Mouse (Mus musculus) stomach, embryonic 15.5 days (tissue): Measurements from ENCODE around the gene Mapk7. TPM values are rescaled to one million over a fixed set of nuclear protein-coding genes. Genes with fewer than 3 reads are reported as not detected.

Source experiments
- ATAC-seq: fragments of 200-750 bp; cut with Nextera tagmentation; 2 replicates; pipeline ENCODE4 v1.8.0; 2017; ENCODE audit warnings: low read depth, moderate number of reproducible peaks, moderate TSS enrichment; ENCODE audit not compliant: insufficient read depth, low FRiP score
- H3K27ac ChIP-seq: fragments of 300-500 bp; sonication (generic); 2 replicates; pipeline ENCODE4 v1.5.1; 2015; ENCODE audit warnings: mild to moderate bottlenecking, inconsistent platforms
- H3K27me3 ChIP-seq: fragments of 300-500 bp; sonication (generic); replicated peaks from 2 replicates; pipeline ENCODE4 v1.6.1; 2015; ENCODE audit warnings: inconsistent platforms
- H3K36me3 ChIP-seq: fragments of 300-500 bp; sonication (generic); 2 replicates; pipeline ENCODE4 v1.6.1; 2015; ENCODE audit warnings: inconsistent platforms
- H3K4me1 ChIP-seq: fragments of 300-500 bp; sonication (generic); 2 replicates; pipeline ENCODE4 v1.6.1; 2015; ENCODE audit warnings: inconsistent platforms
- H3K4me2 ChIP-seq: fragments of 300-500 bp; sonication (generic); 2 replicates; pipeline ENCODE4 v1.6.1; 2015; ENCODE audit warnings: mild to moderate bottlenecking, inconsistent platforms
- H3K4me3 ChIP-seq: fragments of 300-500 bp; sonication (generic); replicated peaks from 2 replicates; pipeline ENCODE4 v1.5.1; 2015; ENCODE audit warnings: inconsistent platforms
- H3K9ac ChIP-seq: fragments of 300-500 bp; sonication (generic); 2 replicates; pipeline ENCODE4 v1.6.1; 2015; ENCODE audit warnings: inconsistent platforms
- H3K9me3 ChIP-seq: fragments of 300-500 bp; sonication (generic); 2 replicates; pipeline ENCODE4 v1.6.1; 2016; ENCODE audit warnings: inconsistent platforms
- WGBS: fragments of 180-500 bp; shearing (Covaris S2); methylation state at CpG from one replicate; pipeline ENCODE4 v1.1.7; 2015; 5-methylcytosine and 5-hydroxymethylcytosine counted together
- polyA plus RNA-seq: library from polyadenylated mRNA; unstranded; fragments of >200 nt; fragmentation: Nextera tagmentation; extraction: Ambion mirVana; gene quantifications from 2 replicates; pipeline ENCODE4 v1.2.1, GENCODE M21; 2015

Mapk7 gene
- polyA plus RNA-seq, 1 experiment from 2014 or later = 47.1 TPM

DNA sequence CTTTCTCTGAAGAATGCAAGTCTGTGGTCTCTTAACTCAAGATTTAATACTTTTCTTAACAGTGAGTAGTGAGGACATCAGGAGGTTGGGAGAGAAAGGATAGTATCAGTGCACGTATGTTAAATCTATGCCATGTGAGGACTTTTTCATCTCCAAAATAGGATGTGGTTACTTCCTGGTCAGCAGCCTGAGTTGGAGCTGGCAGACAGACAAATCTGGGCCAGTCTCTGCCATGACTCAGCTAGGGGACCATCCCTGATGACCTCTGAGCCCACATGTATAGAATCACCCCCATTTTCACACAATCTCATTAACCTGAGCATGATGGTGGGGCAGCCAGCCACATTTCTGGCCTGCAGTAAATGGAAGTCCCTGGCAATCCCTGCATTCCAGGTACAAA lies 23.8 kb upstream of the Mapk7 start:
- 86% methylated on average over 1 of the region's 1 CpGs for WGBS
- ATAC-seq = no peak
- no peaks in the 10 kb centered on the region for H3K4me1 ChIP-seq
- no peak overlapping the region for H3K9ac ChIP-seq
- no peaks in the 10 kb centered on the region for H3K27me3 ChIP-seq
- H3K4me2 ChIP-seq = no peak overlapping the region
- no peaks in the 10 kb centered on the region for H3K9me3 ChIP-seq
- no peak overlapping the region for H3K4me3 ChIP-seq
- H3K27ac ChIP-seq = no peak overlapping the region
- H3K36me3 ChIP-seq = peaks cover 11% of the 10 kb centered on the region

DNA sequence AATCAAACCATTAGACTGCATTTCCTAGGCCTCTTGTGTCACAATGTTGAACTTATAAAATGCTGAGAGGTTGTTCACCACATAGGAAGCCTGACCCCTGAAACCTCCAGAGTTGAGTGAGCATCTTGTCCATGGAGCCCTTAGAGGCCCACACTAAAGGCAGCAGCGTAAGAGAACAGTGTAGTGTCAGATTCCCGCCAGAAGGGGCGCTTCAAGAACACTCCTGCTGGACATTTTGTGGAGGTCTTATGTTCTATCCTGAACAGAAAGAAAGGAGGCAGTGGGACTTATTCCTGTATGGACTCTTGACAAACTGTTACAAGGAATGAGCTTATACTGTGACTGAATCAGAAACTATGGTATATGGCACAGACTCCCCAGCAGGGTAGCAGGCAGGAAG lies 20.7 kb upstream of the Mapk7 start:
- no peak overlapping the region for H3K4me3 ChIP-seq
- no peak overlapping the region for H3K27ac ChIP-seq
- H3K9ac ChIP-seq = no peak overlapping the region
- ATAC-seq = no peak
- peaks cover 11% of the 10 kb centered on the region for H3K36me3 ChIP-seq
- no peaks in the 10 kb centered on the region for H3K27me3 ChIP-seq
- no peak overlapping the region for H3K4me2 ChIP-seq
- H3K4me1 ChIP-seq = no peaks in the 10 kb centered on the region
- H3K9me3 ChIP-seq = no peaks in the 10 kb centered on the region
- 49% methylated on average over 3 of the region's 3 CpGs for WGBS

DNA sequence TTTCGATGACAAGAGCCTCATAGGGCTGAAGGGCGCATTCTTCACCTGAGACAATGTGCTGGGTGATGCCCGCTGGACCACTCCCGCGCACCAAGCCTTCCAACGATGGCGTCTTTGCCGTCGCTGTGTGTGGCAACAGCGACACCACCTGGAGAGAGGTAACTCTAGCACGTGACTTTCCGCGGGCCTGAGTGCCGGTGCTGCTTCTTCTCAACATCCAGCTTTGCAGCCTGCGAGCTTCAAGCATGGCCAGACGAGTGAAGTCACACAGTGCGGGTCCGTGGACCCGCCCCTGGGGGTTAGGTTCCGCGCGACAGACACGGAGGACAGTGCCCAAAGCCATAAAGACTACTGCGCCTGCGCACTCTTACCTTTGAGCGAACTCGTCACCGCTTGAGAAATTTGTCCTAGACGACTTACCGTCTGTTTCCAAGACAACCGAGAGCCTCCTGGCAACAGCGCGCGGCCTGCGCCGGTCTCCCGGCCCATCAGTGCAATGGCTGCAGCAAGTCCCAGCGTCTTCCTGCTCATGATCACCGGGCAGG lies 10.6 kb upstream of the Mapk7 start, which contains the start of gene B9d1:
B9d1 (plus strand) TSS at position 432 of the 545 bp plus-strand sequence.
- H3K27ac ChIP-seq = peak within 1 kb of the TSS; percentile 82; the same call in 1 of the 2 replicates
- H3K27me3 ChIP-seq = no peaks in the 10 kb centered on the region
- H3K9me3 ChIP-seq = no peaks in the 10 kb centered on the region
- H3K9ac ChIP-seq = peak within 1 kb of the TSS; percentile 26; the same call in 1 of the 2 replicates
- H3K4me3 ChIP-seq = peak within 1 kb of the TSS; percentile 62
- no peaks in the 10 kb centered on the region for H3K36me3 ChIP-seq
- peak within 1 kb of the TSS; percentile 76 for H3K4me2 ChIP-seq
- ATAC-seq = peak; percentile 87
- WGBS = under 1% methylated on average over 39 of the region's 39 CpGs
- H3K4me1 ChIP-seq = peaks cover 9% of the 10 kb centered on the region

DNA sequence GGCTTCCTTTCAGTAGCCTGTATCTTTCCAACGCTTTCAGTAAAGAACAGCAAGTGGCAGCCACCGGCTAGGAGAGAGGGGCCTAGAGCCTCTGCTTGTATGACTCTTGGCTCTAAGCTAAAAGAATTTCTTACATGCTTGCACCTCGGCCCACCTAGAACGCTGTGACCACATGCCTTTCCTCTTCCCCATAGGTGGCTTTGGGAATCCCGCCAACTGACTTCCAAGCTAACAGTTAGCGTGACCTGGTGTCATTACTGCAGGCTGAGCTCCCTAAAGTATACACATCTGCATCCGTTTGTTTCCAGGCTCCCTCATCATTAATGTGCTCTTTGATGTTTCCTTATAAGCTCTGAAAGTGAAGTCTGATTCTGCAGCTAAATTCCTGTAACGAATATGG lies 9.7 kb upstream of the Mapk7 start:
- 77% methylated on average over 8 of the region's 8 CpGs for WGBS

DNA sequence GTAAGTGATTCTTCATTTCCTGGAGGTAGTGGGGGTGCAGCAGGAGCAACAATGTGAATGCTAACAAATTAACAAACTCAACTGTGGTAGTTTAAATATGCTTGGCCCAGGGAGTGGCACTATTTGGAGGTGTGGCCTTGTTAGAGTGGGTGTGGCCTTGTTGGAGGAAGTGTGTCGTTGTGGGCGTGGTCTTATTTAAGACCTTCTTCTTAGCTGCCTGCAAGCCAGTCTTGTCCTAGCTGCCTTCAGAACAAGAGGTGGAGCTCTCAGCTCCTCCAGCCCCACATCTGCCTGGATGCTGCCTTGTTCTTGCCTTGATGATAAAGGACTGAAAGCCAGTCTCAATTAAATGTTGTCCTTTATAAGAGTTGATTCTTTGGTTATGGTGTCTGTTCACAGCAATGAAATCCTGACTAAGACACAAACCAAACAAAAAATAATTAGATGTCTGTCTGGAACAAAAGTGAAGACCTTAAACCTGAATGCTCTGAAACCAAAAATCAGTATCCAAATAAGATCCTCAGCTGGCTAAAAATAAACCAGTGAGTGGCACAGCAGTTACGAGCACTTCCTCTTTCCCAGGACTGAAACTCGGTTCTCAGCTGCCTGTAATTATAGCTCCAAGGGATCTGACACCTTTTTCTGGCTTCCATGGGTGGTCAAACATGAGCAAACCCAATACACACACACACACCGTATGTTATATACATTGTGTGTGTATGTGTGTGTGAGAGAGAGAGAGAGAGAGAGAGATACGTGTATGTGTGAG lies 4.7 kb upstream of the Mapk7 start:
- WGBS = 63% methylated on average over 6 of the region's 6 CpGs
- Histone ChIP-seq H3K4me2 (no peak overlapping the region), H3K27ac (no peak overlapping the region), H3K4me1 (no peaks in the 10 kb centered on the region), H3K27me3 (no peaks in the 10 kb centered on the region), H3K4me3 (no peak overlapping the region), H3K9me3 (no peaks in the 10 kb centered on the region), H3K36me3 (no peaks in the 10 kb centered on the region), H3K9ac (no peak overlapping the region)
- ATAC-seq = no peak

More for the DNA sequence above, 9.7 kb upstream of the Mapk7 start:
- Histone ChIP-seq H3K4me3 (no peak overlapping the region), H3K4me2 (no peak overlapping the region), H3K4me1 (peaks cover 9% of the 10 kb centered on the region), H3K9ac (no peak overlapping the region), H3K27me3 (no peaks in the 10 kb centered on the region), H3K9me3 (no peaks in the 10 kb centered on the region), H3K27ac (no peak overlapping the region), H3K36me3 (no peaks in the 10 kb centered on the region)
- ATAC-seq = no peak

DNA sequence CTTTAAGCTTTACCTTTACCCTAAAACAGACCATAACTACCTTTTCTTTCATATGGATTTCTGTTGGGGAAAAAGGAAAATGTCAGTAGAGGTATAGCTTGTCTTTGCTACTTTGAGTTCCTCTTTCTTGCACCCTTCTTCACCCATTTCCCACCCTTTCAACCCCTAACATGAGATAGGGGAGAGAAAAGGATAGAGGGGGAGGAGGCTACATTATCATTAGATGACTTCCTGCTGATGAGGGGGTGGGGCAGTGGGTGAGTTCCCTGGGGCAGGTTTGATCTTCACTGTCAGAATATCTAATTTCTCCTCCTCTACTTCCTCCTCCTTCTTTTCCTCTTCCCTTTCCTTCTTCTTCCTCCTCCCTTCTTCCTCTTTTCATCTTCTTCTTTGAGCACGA lies 3.3 kb upstream of the Mapk7 start:
- Histone ChIP-seq H3K4me3 (no peak overlapping the region), H3K27ac (no peak overlapping the region), H3K4me2 (no peak overlapping the region), H3K27me3 (no peaks in the 10 kb centered on the region), H3K4me1 (peaks cover 6% of the 10 kb centered on the region; the same call in 1 of the 2 replicates), H3K9ac (no peak overlapping the region), H3K9me3 (no peaks in the 10 kb centered on the region), H3K36me3 (no peaks in the 10 kb centered on the region)
- WGBS = 70% methylated on average over 1 of the region's 1 CpGs
- no peak for ATAC-seq

DNA sequence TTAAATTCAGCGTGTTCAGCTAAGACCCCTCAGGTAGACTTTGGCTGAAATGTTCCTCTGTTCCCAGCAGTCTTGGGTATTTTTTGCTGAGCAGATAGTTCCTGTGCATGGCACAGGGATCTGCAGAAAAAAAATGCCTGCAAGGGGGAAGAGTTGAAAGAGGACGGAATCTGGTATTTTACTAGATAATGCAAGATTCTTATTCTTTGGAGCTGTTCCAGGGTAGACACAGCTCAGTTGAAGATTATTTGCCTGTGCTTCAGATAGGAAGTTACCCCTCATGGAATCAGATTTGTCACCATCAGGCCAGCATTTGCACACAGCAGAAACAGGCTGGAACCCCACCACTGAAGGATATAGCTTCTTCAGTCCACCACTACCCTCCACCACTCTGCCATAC lies 1.3 kb upstream of the Mapk7 start:
- H3K27ac ChIP-seq = 0 out of 2 replicates have a peak overlapping the region, but pooled peaks have one; percentile 7
- peaks cover 11% of the 10 kb centered on the region for H3K36me3 ChIP-seq
- 76% methylated on average over 2 of the region's 2 CpGs for WGBS
- no peak for ATAC-seq
- no peak overlapping the region for H3K9ac ChIP-seq
- no peaks in the 10 kb centered on the region for H3K27me3 ChIP-seq
- no peak overlapping the region for H3K4me3 ChIP-seq
- H3K9me3 ChIP-seq = no peaks in the 10 kb centered on the region
- peaks cover 12% of the 10 kb centered on the region; the same call in 1 of the 2 replicates for H3K4me1 ChIP-seq
- H3K4me2 ChIP-seq = no peak overlapping the region

DNA sequence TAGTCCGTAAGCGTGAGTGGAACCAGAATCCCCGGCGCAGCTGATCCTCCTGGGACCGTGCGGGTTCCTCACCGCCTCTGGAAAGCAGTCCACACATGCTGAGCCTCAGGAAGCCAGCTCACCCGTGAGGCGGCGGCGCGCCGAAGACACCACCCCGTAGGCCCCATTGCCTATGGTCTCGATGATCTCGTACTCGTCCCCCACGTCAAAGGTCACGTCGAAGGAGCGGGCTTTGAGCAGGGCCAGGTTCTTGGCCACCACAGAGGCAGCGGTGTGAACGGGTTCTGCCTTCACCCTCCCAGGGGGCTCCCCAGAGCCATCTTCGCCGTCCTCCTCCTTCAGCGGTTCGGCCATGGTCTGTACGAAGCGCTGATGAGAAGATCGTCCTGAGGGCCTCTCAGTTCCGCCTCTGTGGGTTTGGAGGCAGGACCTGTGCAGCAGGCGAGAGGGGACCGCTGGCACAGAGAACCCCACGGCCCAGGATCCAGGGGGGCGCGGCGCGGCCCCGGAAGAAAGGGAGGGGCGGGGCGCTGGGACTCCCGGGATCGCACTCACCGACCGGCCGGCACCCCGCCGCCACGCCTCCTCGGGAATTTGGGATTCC lies 579 bp downstream of the Mapk7 start:
- peaks cover 25% of the 10 kb centered on the region for H3K36me3 ChIP-seq
- peak overlapping the region; percentile 86 for H3K27ac ChIP-seq
- ATAC-seq = peak; percentile 58
- H3K4me3 ChIP-seq = peak overlapping the region; percentile 57
- H3K9me3 ChIP-seq = no peaks in the 10 kb centered on the region
- H3K4me2 ChIP-seq = peak overlapping the region; percentile 62
- H3K27me3 ChIP-seq = no peaks in the 10 kb centered on the region
- peaks cover 17% of the 10 kb centered on the region; the same call in 1 of the 2 replicates for H3K4me1 ChIP-seq
- peak overlapping the region; percentile 47 for H3K9ac ChIP-seq
- 1% methylated on average over 50 of the region's 50 CpGs for WGBS

DNA sequence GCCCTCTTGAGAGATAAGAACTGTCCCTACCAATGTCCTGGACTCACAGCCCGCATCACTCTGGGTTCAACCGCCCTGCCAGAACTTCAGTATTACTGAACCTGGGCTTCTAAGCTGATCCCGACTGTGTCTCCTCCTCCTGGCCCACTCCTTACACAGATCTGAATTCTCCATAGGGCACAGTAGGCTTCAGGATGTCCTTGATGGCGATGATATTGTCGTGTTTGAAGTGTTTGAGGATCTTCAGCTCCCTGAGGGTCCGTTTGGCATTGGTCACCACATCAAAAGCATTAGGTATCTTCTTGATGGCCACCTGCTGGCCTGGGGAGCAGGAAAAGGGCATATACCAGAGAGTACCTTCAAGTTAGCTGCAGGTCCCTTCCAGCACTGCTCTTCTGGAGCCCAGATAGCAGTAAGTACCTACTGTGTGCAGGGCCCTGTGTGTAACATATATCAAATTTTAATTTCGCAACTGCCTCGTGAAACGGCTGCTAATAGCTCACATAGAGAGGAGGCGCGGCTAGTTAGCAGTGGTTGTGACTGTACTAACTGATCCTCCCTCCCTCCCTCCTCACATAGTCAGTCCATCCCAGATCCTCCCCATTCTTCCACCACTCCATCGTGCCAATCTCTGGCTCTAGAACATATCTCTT lies 1.3 kb downstream of the Mapk7 start:
- Histone ChIP-seq H3K4me2 (peak overlapping the region; percentile 62), H3K4me3 (peak overlapping the region; percentile 57), H3K36me3 (peaks cover 33% of the 10 kb centered on the region), H3K9me3 (no peaks in the 10 kb centered on the region), H3K27ac (no peak overlapping the region), H3K27me3 (no peaks in the 10 kb centered on the region), H3K9ac (peak overlapping the region; percentile 47), H3K4me1 (peaks cover 25% of the 10 kb centered on the region; the same call in 1 of the 2 replicates)
- 63% methylated on average over 12 of the region's 12 CpGs for WGBS
- no peak for ATAC-seq

DNA sequence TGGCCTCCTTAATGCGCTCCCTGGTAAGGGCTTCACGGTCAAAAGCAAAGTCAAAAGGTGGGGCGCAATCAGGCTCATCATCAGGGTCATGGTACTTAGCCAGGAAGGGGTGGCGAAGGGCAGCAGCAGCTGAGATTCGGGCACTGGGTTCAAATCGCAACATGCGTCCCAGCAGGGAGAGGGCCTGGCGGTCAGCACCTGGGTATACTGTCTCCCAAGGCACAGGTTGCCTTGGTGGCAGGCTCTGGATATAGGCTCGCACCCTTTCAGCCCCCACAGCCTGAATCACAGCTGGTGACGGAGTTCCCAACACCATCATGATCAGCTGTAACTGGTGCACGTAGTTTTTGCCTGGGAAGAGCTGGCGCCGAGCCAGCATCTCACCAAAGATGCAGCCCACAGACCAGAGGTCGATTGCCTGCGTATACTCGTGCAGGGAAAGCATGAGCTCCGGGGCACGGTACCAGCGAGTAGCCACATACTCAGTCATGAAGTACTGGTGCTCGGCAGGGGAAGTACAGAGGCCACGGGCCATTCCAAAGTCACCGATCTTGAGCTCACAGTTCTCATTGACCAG lies 3.2 kb downstream of the Mapk7 start:
- Histone ChIP-seq H3K9me3 (no peaks in the 10 kb centered on the region), H3K4me2 (no peak overlapping the region), H3K27me3 (no peaks in the 10 kb centered on the region), H3K4me3 (no peak overlapping the region), H3K36me3 (peaks cover 38% of the 10 kb centered on the region), H3K27ac (no peak overlapping the region), H3K4me1 (peaks cover 30% of the 10 kb centered on the region), H3K9ac (no peak overlapping the region)
- 85% methylated on average over 22 of the region's 22 CpGs for WGBS
- ATAC-seq = no peak

DNA sequence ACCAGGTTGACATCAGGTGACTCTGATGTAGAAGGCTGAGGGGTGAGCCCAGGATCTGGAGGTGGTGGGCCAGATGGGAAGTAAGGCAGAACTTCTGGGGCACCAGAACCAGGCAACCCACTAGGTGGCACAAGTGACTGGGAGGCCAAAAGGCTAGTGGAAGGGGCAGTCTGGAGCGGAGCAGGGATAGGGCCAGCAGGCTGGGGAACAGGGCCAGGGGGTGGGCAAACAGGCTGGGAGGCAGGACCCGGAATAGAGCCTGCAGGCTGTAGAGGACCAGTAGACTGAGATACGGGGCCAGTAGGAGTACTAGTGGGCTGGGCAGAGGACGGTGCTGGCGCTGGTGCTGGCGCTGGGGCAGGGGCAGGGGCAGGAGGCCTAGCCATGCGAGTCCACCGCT lies 4.3 kb downstream of the Mapk7 start:
- Histone ChIP-seq H3K27ac (no peak overlapping the region), H3K36me3 (peaks cover 38% of the 10 kb centered on the region)

More for the DNA sequence above, 4.3 kb downstream of the Mapk7 start:
- H3K4me3 ChIP-seq = no peak overlapping the region
- H3K9ac ChIP-seq = no peak overlapping the region
- no peaks in the 10 kb centered on the region for H3K27me3 ChIP-seq
- no peaks in the 10 kb centered on the region for H3K9me3 ChIP-seq
- WGBS = 94% methylated on average over 8 of the region's 8 CpGs
- peaks cover 31% of the 10 kb centered on the region for H3K4me1 ChIP-seq
- no peak for ATAC-seq
- no peak overlapping the region for H3K4me2 ChIP-seq
